Mouse (Mus musculus) cortical plate, adult 2 months (tissue): ENCODE data around the gene Cd164.

Experiments
- CTCF ChIP-seq: fragments of 200-500 bp; IDR thresholded peaks from 2 replicates; pipeline ENCODE4 v1.5.1; 2011; ENCODE audit warnings: mild to moderate bottlenecking, control low read depth, low read length; ENCODE audit not compliant: insufficient read depth; ENCODE audit errors: extremely low read depth
- POLR2A ChIP-seq: fragments of 200-500 bp; IDR thresholded peaks from 2 replicates; pipeline ENCODE4 v1.6.1; 2011; ENCODE audit warnings: mild to moderate bottlenecking, low read length, control low read depth; ENCODE audit not compliant: insufficient read depth; ENCODE audit errors: extremely low read depth

DNA sequence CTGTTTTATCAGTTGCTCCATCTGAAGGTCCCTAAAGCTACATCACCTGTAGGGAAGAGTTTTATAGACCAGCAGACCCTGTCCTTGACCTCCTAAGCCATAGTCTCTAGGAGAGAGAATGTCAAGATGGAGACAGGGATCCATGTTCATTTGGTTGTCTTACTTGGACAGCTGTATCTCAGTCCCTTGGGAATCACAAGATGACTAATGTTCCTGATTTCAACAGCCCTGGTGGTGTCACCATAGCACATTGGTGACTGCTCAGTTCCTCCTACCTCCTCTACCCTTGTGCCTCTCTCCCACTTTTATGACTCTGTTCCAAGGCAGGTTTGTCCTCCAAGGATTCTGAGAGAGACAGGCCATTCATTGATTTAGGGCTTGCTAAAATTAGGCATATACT is 4.3 kb upstream of the Cd164 start:
- TF ChIP-seq POLR2A (no peak), CTCF (no peak)
